Mouse (Mus musculus): ENCODE data around the gene Ism1.

GRCm38 (mm10) chr2:139807887-139808286 is 129.9 kb downstream of the Ism1 start:
- no peak for TF ChIP-seq POLR2A (IDR thresholded peaks at IDR 0.05; ENCODE audit: extremely low read depth, insufficient read depth, low read length)
- TF ChIP-seq CTCF (IDR thresholded peaks at IDR 0.05; ENCODE audit: extremely low read depth, insufficient read depth, low read length): no peak

All from cortical plate, adult 2 months (tissue).